Mouse (Mus musculus) forebrain, embryonic 16.5 days (tissue): ENCODE results near the gene Gm20458. TPM values are rescaled to one million over a fixed set of nuclear protein-coding genes. Genes with fewer than 3 reads are reported as not detected.
A peak's percentile ranks its signal among the peaks of the same experiment; 100 is the strongest.

Experiments
- ATAC-seq: fragments of 200-750 bp; cut with Nextera tagmentation; 2 replicates; pipeline ENCODE4 v1.8.0; 2017; ENCODE audit warnings: mild to moderate bottlenecking, moderate library complexity
- H3K27ac ChIP-seq: fragments of 300-500 bp; sonication (generic); 2 replicates; pipeline ENCODE4 v1.5.1; 2014; ENCODE audit warnings: low read length, control low read depth
- H3K27me3 ChIP-seq: fragments of 300-500 bp; sonication (generic); replicated peaks from 2 replicates; pipeline ENCODE4 v1.6.1; 2014; ENCODE audit warnings: low read length; ENCODE audit not compliant: control insufficient read depth, insufficient read depth
- H3K36me3 ChIP-seq: fragments of 300-500 bp; sonication (generic); 2 replicates; pipeline ENCODE4 v1.6.1; 2014; ENCODE audit not compliant: control insufficient read depth, insufficient read depth
- H3K4me1 ChIP-seq: fragments of 300-500 bp; sonication (generic); replicated peaks from 2 replicates; pipeline ENCODE4 v1.6.1; 2014; ENCODE audit warnings: low read length; ENCODE audit not compliant: control insufficient read depth, insufficient read depth
- H3K4me2 ChIP-seq: fragments of 300-500 bp; sonication (generic); 2 replicates; pipeline ENCODE4 v1.6.1; 2014; ENCODE audit warnings: mild to moderate bottlenecking, low read length, control low read depth
- H3K4me3 ChIP-seq: fragments of 300-500 bp; sonication (generic); replicated peaks from 2 replicates; pipeline ENCODE4 v1.5.1; 2014; ENCODE audit warnings: mild to moderate bottlenecking, low read length, control low read depth
- H3K9ac ChIP-seq: fragments of 300-500 bp; sonication (generic); replicated peaks from 2 replicates; pipeline ENCODE4 v1.6.1; 2014; ENCODE audit warnings: low read depth, low read length, control low read depth
- H3K9me3 ChIP-seq: fragments of 300-500 bp; sonication (generic); 2 replicates; pipeline ENCODE4 v1.6.1; 2016; ENCODE audit warnings: low read length; ENCODE audit not compliant: control insufficient read depth
- whole genome bisulfite sequencing: fragments of 180-500 bp; shearing (Covaris S2); extraction: QIAGEN DNeasy Blood & Tissue Kit; methylation state at CpG from one replicate; pipeline ENCODE4 v1.1.7; 2014; 5-methylcytosine and 5-hydroxymethylcytosine counted together
- polyA plus RNA-seq: library from polyadenylated mRNA; unstranded; fragments of >200 nt; fragmentation: Nextera tagmentation; extraction: Ambion mirVana; gene quantifications from 2 replicates; pipeline ENCODE4 v1.2.1, GENCODE M21; 2015

Gm20458 gene
- polyA plus RNA-seq, 1 experiment from 2014 or later, result 11.4 TPM

GRCm38 (mm10) chr2:164454846-164455245 lies 5.9 kb upstream of the Gm20458 start:
- WGBS, result 75% methylated on average over 10 of the region's 10 CpGs
- H3K27me3 ChIP-seq, result no peaks in the 10 kb centered on the region
- H3K9ac ChIP-seq, result no peak overlapping the region
- no peaks in the 10 kb centered on the region for H3K9me3 ChIP-seq
- H3K4me3 ChIP-seq, result no peak overlapping the region
- ATAC-seq, result no peak
- H3K27ac ChIP-seq, result no peak overlapping the region
- no peaks in the 10 kb centered on the region for H3K4me1 ChIP-seq
- H3K36me3 ChIP-seq, result no peaks in the 10 kb centered on the region
- no peak overlapping the region for H3K4me2 ChIP-seq

- Histone ChIP-seq H3K4me3 (no peak overlapping the region), H3K9me3 (no peaks in the 10 kb centered on the region)
- WGBS, result 75% methylated on average over 6 of the region's 6 CpGs
Observed at GRCm38 (mm10) chr2:164455421-164456190, 5.2 kb upstream of the Gm20458 start.

GRCm38 (mm10) chr2:164456413-164456812 lies 4.4 kb upstream of the Gm20458 start:
- 86% methylated on average over 1 of the region's 1 CpGs for WGBS
- no peaks in the 10 kb centered on the region for H3K9me3 ChIP-seq
- H3K36me3 ChIP-seq, result no peaks in the 10 kb centered on the region
- H3K9ac ChIP-seq, result no peak overlapping the region
- no peaks in the 10 kb centered on the region for H3K27me3 ChIP-seq
- H3K4me3 ChIP-seq, result no peak overlapping the region
- H3K4me1 ChIP-seq, result no peaks in the 10 kb centered on the region; the same call in 1 of the 2 replicates
- H3K4me2 ChIP-seq, result no peak overlapping the region
- no peak overlapping the region for H3K27ac ChIP-seq
- no peak for ATAC-seq

More at GRCm38 (mm10) chr2:164455421-164456190, 5.2 kb upstream of the Gm20458 start:
- Histone ChIP-seq H3K4me2 (no peak overlapping the region), H3K36me3 (no peaks in the 10 kb centered on the region), H3K9ac (no peak overlapping the region), H3K27me3 (no peaks in the 10 kb centered on the region), H3K4me1 (no peaks in the 10 kb centered on the region), H3K27ac (no peak overlapping the region)
- ATAC-seq, result no peak

- ATAC-seq, result no peak
- Histone ChIP-seq H3K4me3 (no peak within 1 kb of the TSS), H3K27me3 (no peaks in the 10 kb centered on the region), H3K4me1 (peaks cover 4% of the 10 kb centered on the region), H3K9me3 (no peaks in the 10 kb centered on the region), H3K4me2 (peak within 1 kb of the TSS; percentile 23; the same call in 1 of the 2 replicates), H3K9ac (no peak within 1 kb of the TSS; the same call in 1 of the 2 replicates), H3K36me3 (no peaks in the 10 kb centered on the region), H3K27ac (no peak within 1 kb of the TSS)
- WGBS, result under 1% methylated on average over 7 of the region's 7 CpGs
Observed at GRCm38 (mm10) chr2:164456864-164457300, 3.9 kb upstream of the Gm20458 start, which contains the start of gene Sys1. Gene Sys1 (plus strand): TSS chr2:164456964.

GRCm38 (mm10) chr2:164457942-164458341 lies 2.8 kb upstream of the Gm20458 start:
- no peak overlapping the region for H3K4me2 ChIP-seq
- H3K9ac ChIP-seq, result no peak overlapping the region
- H3K4me1 ChIP-seq, result peaks cover 13% of the 10 kb centered on the region
- WGBS, result 61% methylated on average over 7 of the region's 7 CpGs
- no peaks in the 10 kb centered on the region for H3K27me3 ChIP-seq
- H3K27ac ChIP-seq, result no peak overlapping the region
- no peak overlapping the region for H3K4me3 ChIP-seq
- no peaks in the 10 kb centered on the region for H3K36me3 ChIP-seq
- H3K9me3 ChIP-seq, result no peaks in the 10 kb centered on the region
- no peak for ATAC-seq

- Histone ChIP-seq H3K9ac (no peak overlapping the region), H3K4me2 (no peak overlapping the region), H3K27ac (no peak overlapping the region), H3K27me3 (no peaks in the 10 kb centered on the region), H3K36me3 (no peaks in the 10 kb centered on the region), H3K4me3 (no peak overlapping the region), H3K4me1 (peaks cover 13% of the 10 kb centered on the region), H3K9me3 (no peaks in the 10 kb centered on the region)
- 89% methylated on average over 8 of the region's 8 CpGs for WGBS
- ATAC-seq, result no peak
Observed at GRCm38 (mm10) chr2:164458535-164458934, 2.2 kb upstream of the Gm20458 start.

DNA sequence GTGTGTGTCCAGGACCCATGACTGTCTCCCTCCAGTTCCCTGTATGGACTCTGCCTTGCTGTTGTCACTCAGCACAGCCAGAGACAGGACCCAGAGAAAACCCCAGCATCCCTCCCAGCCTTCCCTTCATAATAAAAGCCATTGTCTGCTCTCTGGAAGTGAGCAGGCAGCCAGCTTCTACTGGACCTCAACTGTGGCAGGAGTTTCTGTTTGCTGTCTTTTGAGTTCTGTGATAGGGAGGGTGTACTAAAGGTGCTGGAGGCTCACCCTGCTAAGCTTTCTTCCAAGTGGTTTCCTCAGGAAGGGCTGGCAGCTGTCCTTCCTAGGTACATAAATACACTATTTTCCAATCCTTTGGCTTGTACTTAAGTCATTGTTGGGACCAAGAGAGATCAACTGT lies 4.4 kb downstream of the Gm20458 start:
- Histone ChIP-seq H3K27me3 (no peaks in the 10 kb centered on the region), H3K4me1 (peaks cover 13% of the 10 kb centered on the region), H3K36me3 (peaks cover 10% of the 10 kb centered on the region), H3K9me3 (no peaks in the 10 kb centered on the region), H3K4me3 (no peak overlapping the region), H3K27ac (no peak overlapping the region), H3K9ac (no peak overlapping the region), H3K4me2 (no peak overlapping the region)
- ATAC-seq, result no peak

GRCm38 (mm10) chr2:164466787-164467186 lies 6.0 kb downstream of the Gm20458 start:
- 82% methylated on average over 5 of the region's 5 CpGs for WGBS
- no peaks in the 10 kb centered on the region for H3K27me3 ChIP-seq
- H3K4me2 ChIP-seq, result no peak overlapping the region
- no peak for ATAC-seq
- H3K9me3 ChIP-seq, result no peaks in the 10 kb centered on the region
- H3K4me1 ChIP-seq, result peaks cover 10% of the 10 kb centered on the region
- no peak overlapping the region for H3K27ac ChIP-seq
- no peak overlapping the region for H3K4me3 ChIP-seq
- peaks cover 10% of the 10 kb centered on the region for H3K36me3 ChIP-seq
- H3K9ac ChIP-seq, result no peak overlapping the region

DNA sequence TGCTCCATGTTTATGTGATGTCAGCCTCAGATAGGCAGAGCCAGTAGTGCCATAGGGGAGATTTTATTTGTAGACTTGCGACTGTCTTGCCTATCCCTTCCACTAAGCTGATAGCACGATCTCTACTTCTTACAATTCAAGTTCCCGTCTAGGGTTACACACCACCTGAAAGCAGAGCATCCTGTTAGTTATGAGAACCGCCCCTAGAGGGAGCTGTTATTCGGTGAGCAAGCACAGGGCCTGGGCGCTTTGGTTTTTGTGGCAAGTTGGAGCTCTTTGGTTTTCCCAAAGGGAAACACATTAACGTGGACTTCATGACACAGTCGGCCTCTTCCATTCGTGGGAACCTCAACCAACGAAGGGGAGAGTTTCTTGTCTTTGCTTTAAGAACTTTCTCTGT lies 9.5 kb downstream of the Gm20458 start:
- 32% methylated on average over 10 of the region's 10 CpGs for WGBS
- ATAC-seq, result no peak
- Histone ChIP-seq H3K27me3 (no peaks in the 10 kb centered on the region), H3K9ac (no peak overlapping the region), H3K9me3 (no peaks in the 10 kb centered on the region), H3K4me1 (no peaks in the 10 kb centered on the region), H3K4me3 (no peak overlapping the region), H3K36me3 (peaks cover 7% of the 10 kb centered on the region), H3K4me2 (no peak overlapping the region), H3K27ac (no peak overlapping the region)
